ENCODE assay signal across 9 mouse cellular contexts in genomic region chr11:67772577-67772976, GRCm38 (mm10). TPM values are rescaled to one million over a fixed set of nuclear protein-coding genes. Genes with fewer than 3 reads are reported as not detected.
DNase-seq lines count a peak whose midpoint lies in the region; ATAC-seq lines count a peak whose summit lies in the region.
"Had no signal": no experiment of that assay in that cellular context is flagged by ENCODE, and none has a peak within 500 bp of the region (broad histone marks: within the 10 kb centered on the region; RNA-seq: fewer than 3 reads in every experiment).

No protein-coding gene starts in this region.

- H3K36me3 ChIP-seq in kidney, embryonic 16.5 days (ENCODE audit: insufficient read depth, low read length), result no peaks in the 10 kb centered on the region
- H3K36me3 ChIP-seq: embryonic facial prominence, embryonic 13.5 days had no signal

- intact Hi-C loops in left cerebral cortex, postnatal 14 days (cut with DNase I), result no loop called here

- H3K4me2 ChIP-seq in kidney, embryonic 16.5 days (replicated peaks; ENCODE audit: low read depth, low read length), result no peak overlapping the region
- H3K4me2 ChIP-seq: embryonic facial prominence, embryonic 13.5 days had no signal

- peak; percentile 4 to 23 for DNase-seq in kidney, adult 8-10 months
- peak; percentile 49 for DNase-seq in R1 (ENCODE audit: low read depth, low spot score)
- DNase-seq in cerebellum, postnatal 10 days, result peak; percentile 89
- peak; percentile 78 to 82 for DNase-seq in left cerebral cortex, postnatal 14 days (ENCODE audit: low spot score in 2 of 2)
- peak; percentile 51 for DNase-seq in right cerebral cortex, postnatal 25 days
- DNase-seq in spleen, postnatal 36 days (ENCODE audit: low spot score in 2 of 2), result no peak

- H3K9ac ChIP-seq in kidney, embryonic 16.5 days (replicated peaks; ENCODE audit: low read length), result no peak overlapping the region
- H3K9ac ChIP-seq: embryonic facial prominence, embryonic 13.5 days had no signal

- WGBS in kidney, embryonic 16.5 days, result 22% methylated on average over 8 of the region's 8 CpGs

- H3K27ac ChIP-seq in kidney, embryonic 16.5 days (ENCODE audit: low read length), result no peak overlapping the region
- H3K27ac ChIP-seq: embryonic facial prominence, embryonic 13.5 days had no signal

- H3K27me3 ChIP-seq in kidney, embryonic 16.5 days (ENCODE audit: insufficient read depth, low read length), result no peaks in the 10 kb centered on the region
- H3K27me3 ChIP-seq: embryonic facial prominence, embryonic 13.5 days had no signal

- H3K9me3 ChIP-seq in kidney, embryonic 16.5 days (ENCODE audit: low read length), result no peaks in the 10 kb centered on the region
- H3K9me3 ChIP-seq: embryonic facial prominence, embryonic 13.5 days had no signal

- no peaks in the 10 kb centered on the region for H3K4me1 ChIP-seq in kidney, embryonic 16.5 days (ENCODE audit: insufficient read depth, low read length)
- H3K4me1 ChIP-seq: embryonic facial prominence, embryonic 13.5 days had no signal

- ATAC-seq in kidney, embryonic 16.5 days (ENCODE audit: low FRiP score, low TSS enrichment), result no peak
- peak; percentile 17 to 59; a peak in 1 of 4 replicates for ATAC-seq in hematopoietic stem cell, adult 5-6 weeks (replicated peaks in 1 of 2; ENCODE audit: insufficient read depth in 1 of 2, low FRiP score in 2 of 2, low TSS enrichment in 1 of 2, low read depth in 1 of 2, poor library complexity in 2 of 2, severe bottlenecking in 2 of 2)

- no peak overlapping the region for H3K4me3 ChIP-seq in kidney, embryonic 16.5 days (ENCODE audit: low read length)
- H3K4me3 ChIP-seq: embryonic facial prominence, embryonic 13.5 days had no signal

RNA-seq across cellular contexts. Expression of gene Glp2r, which starts 1.6 kb away (rescaled TPM):
- polyA plus RNA-seq in kidney, embryonic 16.5 days (2015; fragmentation: Nextera tagmentation; extraction: Ambion mirVana), result 0.07 TPM in 1 of 2 replicates, not detected in the other
- not detected in 2 replicates for total RNA-seq in hematopoietic stem cell, adult 5-6 weeks (2017)
- total RNA-seq in left cerebral cortex, postnatal 14 days (2021), result 1 to 10 TPM; 1.8 to 1.9 TPM
- polyA plus RNA-seq: embryonic facial prominence, embryonic 13.5 days had no signal

RNA-seq across cellular contexts. Expression of gene Gsg1l2, which starts 1.8 kb away (rescaled TPM):
- polyA plus RNA-seq in kidney, embryonic 16.5 days (2015; fragmentation: Nextera tagmentation; extraction: Ambion mirVana), result not detected in 2 replicates
- not detected in 2 replicates for total RNA-seq in hematopoietic stem cell, adult 5-6 weeks (2017)
- total RNA-seq in left cerebral cortex, postnatal 14 days (2021), result not detected
- polyA plus RNA-seq: embryonic facial prominence, embryonic 13.5 days had no signal

RNA-seq across cellular contexts. Expression of gene Dhrs7c, which starts 25.4 kb away (rescaled TPM):
- 0.29 and 0.42 TPM in 2 replicates for polyA plus RNA-seq in kidney, embryonic 16.5 days (2015; fragmentation: Nextera tagmentation; extraction: Ambion mirVana)
- not detected in 2 replicates for total RNA-seq in hematopoietic stem cell, adult 5-6 weeks (2017)
- total RNA-seq in left cerebral cortex, postnatal 14 days (2021), result 1 to 10 TPM in 1 of 2 experiments, under 1 TPM in 1; 0.30 to 1.2 TPM

Comparison
In these comparisons a context has a peak if more than half of its experiments do, and no peak if none do; other contexts are left out.
1. DNase-seq: peak in kidney, adult 8-10 months (2 of 2), R1 (single experiment), cerebellum, postnatal 10 days (2 of 2), left cerebral cortex, postnatal 14 days (2 of 2) and right cerebral cortex, postnatal 25 days (single experiment); none in spleen, postnatal 36 days (0 of 2).